Mouse (Mus musculus): ENCODE results near the gene Atl3.

Atl3 gene

GRCm38 (mm10) chr19:7498816-7499215, 5.0 kb downstream of the Atl3 start:
- no peak for DNase-seq (ENCODE audit: low read depth, low spot score)

GRCm38 (mm10) chr19:7500701-7501100, 6.9 kb downstream of the Atl3 start:
- no peak for DNase-seq (ENCODE audit: low read depth, low spot score)

GRCm38 (mm10) chr19:7502432-7502831, 8.6 kb downstream of the Atl3 start:
- DNase-seq (ENCODE audit: low read depth, low spot score): no peak

GRCm38 (mm10) chr19:7506321-7506720, 12.5 kb downstream of the Atl3 start:
- no peak for DNase-seq (ENCODE audit: low read depth, low spot score)

- DNase-seq (ENCODE audit: low read depth, low spot score): no peak
These were observed 14.2 kb downstream of the Atl3 start for GRCm38 (mm10) chr19:7508026-7508425.

- DNase-seq (ENCODE audit: low read depth, low spot score): no peak
These were observed 22.6 kb downstream of the Atl3 start for GRCm38 (mm10) chr19:7516437-7516836.

GRCm38 (mm10) chr19:7521619-7522018, 27.8 kb downstream of the Atl3 start:
- no peak for DNase-seq (ENCODE audit: low read depth, low spot score)

- no peak for DNase-seq (ENCODE audit: low read depth, low spot score)
These were observed 29.0 kb downstream of the Atl3 start for GRCm38 (mm10) chr19:7522856-7523255.

GRCm38 (mm10) chr19:7523292-7523691, 29.5 kb downstream of the Atl3 start:
- DNase-seq (ENCODE audit: low read depth, low spot score): no peak

- DNase-seq (ENCODE audit: low read depth, low spot score): no peak
These were observed 29.9 kb downstream of the Atl3 start for GRCm38 (mm10) chr19:7523781-7524180.

GRCm38 (mm10) chr19:7524879-7525278, 31.0 kb downstream of the Atl3 start:
- DNase-seq (ENCODE audit: low read depth, low spot score): no peak

- DNase-seq (ENCODE audit: low read depth, low spot score): peak; percentile 42
These were observed 35.0 kb downstream of the Atl3 start for GRCm38 (mm10) chr19:7528639-7529428.

- peak; percentile 77 for DNase-seq (ENCODE audit: low read depth, low spot score)
These were observed 38.1 kb downstream of the Atl3 start for GRCm38 (mm10) chr19:7531906-7532305.

GRCm38 (mm10) chr19:7533891-7534290, 40.1 kb downstream of the Atl3 start:
- DNase-seq (ENCODE audit: low read depth, low spot score): no peak

- no peak for DNase-seq (ENCODE audit: low read depth, low spot score)
These were observed 55.1 kb downstream of the Atl3 start for GRCm38 (mm10) chr19:7548924-7549323.

GRCm38 (mm10) chr19:7551550-7552300, 57.9 kb downstream of the Atl3 start:
- DNase-seq (ENCODE audit: low read depth, low spot score): no peak

- DNase-seq (ENCODE audit: low read depth, low spot score): no peak
These were observed 58.4 kb downstream of the Atl3 start for GRCm38 (mm10) chr19:7552301-7552673.

- DNase-seq (ENCODE audit: low read depth, low spot score): no peak
These were observed 59.6 kb downstream of the Atl3 start for GRCm38 (mm10) chr19:7553441-7553840.

GRCm38 (mm10) chr19:7554881-7555280, 61.0 kb downstream of the Atl3 start:
- DNase-seq (ENCODE audit: low read depth, low spot score): no peak

- DNase-seq (ENCODE audit: low read depth, low spot score): no peak
These were observed 62.8 kb downstream of the Atl3 start for GRCm38 (mm10) chr19:7556641-7557040.

GRCm38 (mm10) chr19:7557328-7557822, 63.5 kb downstream of the Atl3 start, which contains the start of gene Pla2g16:
TSS of gene Pla2g16 (plus strand) at chr19:7557459.
- DNase-seq (ENCODE audit: low read depth, low spot score): peak; percentile 18

GRCm38 (mm10) chr19:7557844-7558243, 64.0 kb downstream of the Atl3 start:
- no peak for DNase-seq (ENCODE audit: low read depth, low spot score)

GRCm38 (mm10) chr19:7558675-7559074, 64.8 kb downstream of the Atl3 start:
- DNase-seq (ENCODE audit: low read depth, low spot score): no peak
